Mouse (Mus musculus) midbrain, embryonic 12.5 days (tissue): ENCODE measurements around the gene Arfgap1. TPM values are rescaled to one million over a fixed set of nuclear protein-coding genes. Genes with fewer than 3 reads are reported as not detected.

Experiments
- ATAC-seq: fragments of 200-750 bp; cut with Nextera tagmentation; 2 replicates; pipeline ENCODE4 v1.8.0; 2017; ENCODE audit warnings: low read depth, moderate TSS enrichment, moderate library complexity; ENCODE audit not compliant: low FRiP score
- H3K27ac ChIP-seq: fragments of 300-500 bp; sonication (generic); replicated peaks from 2 replicates; pipeline ENCODE4 v1.5.1; 2016; ENCODE audit warnings: mild to moderate bottlenecking
- H3K27me3 ChIP-seq: fragments of 300-500 bp; sonication (generic); 2 replicates; pipeline ENCODE4 v1.6.1; 2016; ENCODE audit warnings: mild to moderate bottlenecking
- H3K36me3 ChIP-seq: fragments of 300-500 bp; sonication (generic); 2 replicates; pipeline ENCODE4 v1.6.1; 2016
- H3K4me1 ChIP-seq: fragments of 300-500 bp; sonication (generic); 2 replicates; pipeline ENCODE4 v1.6.1; 2016
- H3K4me2 ChIP-seq: fragments of 300-500 bp; sonication (generic); replicated peaks from 2 replicates; pipeline ENCODE4 v1.6.1; 2016; ENCODE audit warnings: mild to moderate bottlenecking, moderate library complexity
- H3K4me3 ChIP-seq: fragments of 300-500 bp; sonication (generic); 2 replicates; pipeline ENCODE4 v1.5.1; 2016; ENCODE audit warnings: mild to moderate bottlenecking
- H3K9ac ChIP-seq: fragments of 300-500 bp; sonication (generic); replicated peaks from 2 replicates; pipeline ENCODE4 v1.6.1; 2016; ENCODE audit warnings: mild to moderate bottlenecking, moderate library complexity
- H3K9me3 ChIP-seq: fragments of 300-500 bp; sonication (generic); 2 replicates; pipeline ENCODE4 v1.6.1; 2016; ENCODE audit warnings: mild to moderate bottlenecking
- WGBS: fragments of 180-500 bp; shearing (Covaris S2); methylation state at CpG from one replicate; pipeline ENCODE4 v1.1.7; 2016; 5-methylcytosine and 5-hydroxymethylcytosine counted together
- polyA plus RNA-seq: library from polyadenylated mRNA; unstranded; fragments of >200 nt; fragmentation: Nextera tagmentation; extraction: Ambion mirVana; gene quantifications from 2 replicates; pipeline ENCODE4 v1.2.1, GENCODE M21; 2016

Gene Arfgap1
- polyA plus RNA-seq = 86.3 and 97.4 TPM in 2 replicates

GRCm38 (mm10) chr2:180967010-180967763 is at the start of gene Arfgap1:
TSS of gene Arfgap1 (plus strand) at chr2:180967225.
- peak; percentile 87 for ATAC-seq
- peaks cover 18% of the 10 kb centered on the region for H3K4me1 ChIP-seq
- peak within 1 kb of the TSS; percentile 92 for H3K4me3 ChIP-seq
- H3K36me3 ChIP-seq = peaks cover 21% of the 10 kb centered on the region
- peak within 1 kb of the TSS; percentile 90 for H3K27ac ChIP-seq
- H3K9ac ChIP-seq = peak within 1 kb of the TSS; percentile 97
- H3K4me2 ChIP-seq = peak within 1 kb of the TSS; percentile 97
- H3K27me3 ChIP-seq = no peaks in the 10 kb centered on the region
- WGBS = under 1% methylated on average over 57 of the region's 57 CpGs
- no peaks in the 10 kb centered on the region for H3K9me3 ChIP-seq

GRCm38 (mm10) chr2:180919913-180920809 is 46.9 kb upstream of the Arfgap1 start:
- Histone ChIP-seq H3K36me3 (peaks cover 29% of the 10 kb centered on the region), H3K4me2 (peak overlapping the region; percentile 83), H3K4me1 (peaks cover 18% of the 10 kb centered on the region), H3K4me3 (peak overlapping the region; percentile 99), H3K27ac (peak overlapping the region; percentile 52), H3K9me3 (no peaks in the 10 kb centered on the region), H3K9ac (peak overlapping the region; percentile 98), H3K27me3 (0 out of 2 replicates have a peak, but pooled peaks cover 4% of the 10 kb centered on the region)
- WGBS = 1% methylated on average over 47 of the region's 61 CpGs
- peak; percentile 76 for ATAC-seq

- Histone ChIP-seq H3K36me3 (peaks cover 24% of the 10 kb centered on the region), H3K9me3 (no peaks in the 10 kb centered on the region), H3K27ac (peak within 1 kb of the TSS; percentile 52), H3K4me3 (peak within 1 kb of the TSS; percentile 99), H3K27me3 (0 out of 2 replicates have a peak, but pooled peaks cover 4% of the 10 kb centered on the region), H3K9ac (peak within 1 kb of the TSS; percentile 98), H3K4me1 (peaks cover 18% of the 10 kb centered on the region), H3K4me2 (peak within 1 kb of the TSS; percentile 83)
- under 1% methylated on average over 39 of the region's 56 CpGs for WGBS
- peak; percentile 93 for ATAC-seq
These were observed 46.1 kb upstream of the Arfgap1 start, which contains the start of gene Ythdf1 for GRCm38 (mm10) chr2:180920810-180921400. TSS of gene Ythdf1 (minus strand) at chr2:180920949.

- Histone ChIP-seq H3K9ac (no peak overlapping the region), H3K4me3 (no peak overlapping the region), H3K36me3 (peaks cover 9% of the 10 kb centered on the region), H3K27me3 (0 out of 2 replicates have a peak, but pooled peaks cover 4% of the 10 kb centered on the region), H3K9me3 (no peaks in the 10 kb centered on the region), H3K4me2 (no peak overlapping the region), H3K4me1 (peaks cover 18% of the 10 kb centered on the region), H3K27ac (no peak overlapping the region)
- 89% methylated on average over 6 of the region's 6 CpGs for WGBS
- ATAC-seq = no peak
These were observed 44.3 kb upstream of the Arfgap1 start for GRCm38 (mm10) chr2:180922739-180923138.

- no peak overlapping the region for H3K4me2 ChIP-seq
- H3K9ac ChIP-seq = no peak overlapping the region
- H3K27ac ChIP-seq = no peak overlapping the region
- no peaks in the 10 kb centered on the region for H3K9me3 ChIP-seq
- WGBS = 3% methylated on average over 4 of the region's 4 CpGs
- no peak for ATAC-seq
- H3K27me3 ChIP-seq = 0 out of 2 replicates have a peak, but pooled peaks cover 4% of the 10 kb centered on the region
- H3K4me1 ChIP-seq = peaks cover 6% of the 10 kb centered on the region; the same call in 1 of the 2 replicates
- no peak overlapping the region for H3K4me3 ChIP-seq
- no peaks in the 10 kb centered on the region for H3K36me3 ChIP-seq
These were observed 41.8 kb upstream of the Arfgap1 start for GRCm38 (mm10) chr2:180925176-180925575.

GRCm38 (mm10) chr2:180928723-180929122 is 38.3 kb upstream of the Arfgap1 start, which contains the start of gene Birc7:
TSS of gene Birc7 (plus strand) at chr2:180929023.
- Histone ChIP-seq H3K9ac (peak within 1 kb of the TSS; percentile 34; the same call in 1 of the 2 replicates), H3K27ac (no peak within 1 kb of the TSS), H3K4me1 (peaks cover 10% of the 10 kb centered on the region; the same call in 1 of the 2 replicates), H3K9me3 (no peaks in the 10 kb centered on the region), H3K4me3 (no peak within 1 kb of the TSS), H3K27me3 (no peaks in the 10 kb centered on the region), H3K4me2 (no peak within 1 kb of the TSS), H3K36me3 (0 out of 2 replicates have a peak, but pooled peaks cover 5% of the 10 kb centered on the region)
- WGBS = 42% methylated on average over 4 of the region's 4 CpGs
- no peak for ATAC-seq

- 73% methylated on average over 1 of the region's 1 CpGs for WGBS
- H3K27ac ChIP-seq = peak overlapping the region; percentile 30; the same call in 1 of the 2 replicates
- ATAC-seq = 0 out of 2 replicates have a peak, but pooled peaks have one; percentile 38
These were observed 34.6 kb upstream of the Arfgap1 start for GRCm38 (mm10) chr2:180932418-180932817.

GRCm38 (mm10) chr2:180940187-180940586 is 26.8 kb upstream of the Arfgap1 start:
- Histone ChIP-seq H3K4me2 (no peak overlapping the region), H3K9me3 (no peaks in the 10 kb centered on the region), H3K27me3 (no peaks in the 10 kb centered on the region), H3K9ac (no peak overlapping the region), H3K36me3 (peaks cover 32% of the 10 kb centered on the region), H3K27ac (no peak overlapping the region), H3K4me3 (no peak overlapping the region), H3K4me1 (no peaks in the 10 kb centered on the region)
- ATAC-seq = no peak

More at GRCm38 (mm10) chr2:180932418-180932817, 34.6 kb upstream of the Arfgap1 start:
- H3K4me3 ChIP-seq = no peak overlapping the region
- no peaks in the 10 kb centered on the region for H3K27me3 ChIP-seq
- peaks cover 10% of the 10 kb centered on the region; the same call in 1 of the 2 replicates for H3K4me1 ChIP-seq
- H3K4me2 ChIP-seq = no peak overlapping the region
- no peaks in the 10 kb centered on the region for H3K9me3 ChIP-seq
- no peak overlapping the region for H3K9ac ChIP-seq
- H3K36me3 ChIP-seq = peaks cover 20% of the 10 kb centered on the region; the same call in 1 of the 2 replicates

GRCm38 (mm10) chr2:180941869-180942268 is 25.2 kb upstream of the Arfgap1 start:
- no peak overlapping the region for H3K27ac ChIP-seq
- no peak overlapping the region for H3K9ac ChIP-seq
- no peak for ATAC-seq
- H3K27me3 ChIP-seq = no peaks in the 10 kb centered on the region
- H3K4me1 ChIP-seq = no peaks in the 10 kb centered on the region
- no peak overlapping the region for H3K4me3 ChIP-seq
- H3K4me2 ChIP-seq = no peak overlapping the region
- H3K9me3 ChIP-seq = no peaks in the 10 kb centered on the region
- peaks cover 24% of the 10 kb centered on the region for H3K36me3 ChIP-seq

GRCm38 (mm10) chr2:180949947-180950346 is 17.1 kb upstream of the Arfgap1 start:
- Histone ChIP-seq H3K9me3 (no peaks in the 10 kb centered on the region), H3K27me3 (no peaks in the 10 kb centered on the region), H3K4me1 (peaks cover 48% of the 10 kb centered on the region), H3K36me3 (no peaks in the 10 kb centered on the region), H3K9ac (no peak overlapping the region), H3K4me3 (no peak overlapping the region), H3K27ac (no peak overlapping the region), H3K4me2 (no peak overlapping the region)
- WGBS = 64% methylated on average over 1 of the region's 1 CpGs
- ATAC-seq = no peak

GRCm38 (mm10) chr2:180952731-180953171 is 14.3 kb upstream of the Arfgap1 start:
- Histone ChIP-seq H3K4me1 (peaks cover 52% of the 10 kb centered on the region), H3K27ac (peak overlapping the region; percentile 95), H3K9ac (peak overlapping the region; percentile 79), H3K27me3 (0 out of 2 replicates have a peak, but pooled peaks cover 5% of the 10 kb centered on the region), H3K4me3 (peak overlapping the region; percentile 56), H3K9me3 (no peaks in the 10 kb centered on the region), H3K36me3 (no peaks in the 10 kb centered on the region), H3K4me2 (peak overlapping the region; percentile 80)
- peak; percentile 64 for ATAC-seq
- 3% methylated on average over 9 of the region's 9 CpGs for WGBS
